Mouse (Mus musculus) intestine, postnatal 0 days (tissue): ENCODE measurements around the gene Gm49384. TPM values are rescaled to one million over a fixed set of nuclear protein-coding genes. Genes with fewer than 3 reads are reported as not detected.

Source experiments
- ATAC-seq: fragments of 200-750 bp; cut with Nextera tagmentation; 2 replicates; pipeline ENCODE4 v1.8.0; 2017; ENCODE audit warnings: mild to moderate bottlenecking, moderate TSS enrichment, moderate library complexity
- H3K27ac ChIP-seq: fragments of 300-500 bp; sonication (generic); 2 replicates; pipeline ENCODE4 v1.5.1; 2014; ENCODE audit warnings: mild to moderate bottlenecking, low read depth, low read length, moderate library complexity
- H3K27me3 ChIP-seq: fragments of 300-500 bp; sonication (generic); replicated peaks from 2 replicates; pipeline ENCODE4 v1.6.1; 2014; ENCODE audit warnings: low read length, mixed read lengths; ENCODE audit not compliant: control insufficient read depth, insufficient read depth
- H3K36me3 ChIP-seq: fragments of 300-500 bp; sonication (generic); 2 replicates; pipeline ENCODE4 v1.6.1; 2014; ENCODE audit warnings: mild to moderate bottlenecking, moderate library complexity; ENCODE audit not compliant: control insufficient read depth, insufficient read depth
- H3K4me1 ChIP-seq: fragments of 300-500 bp; sonication (generic); replicated peaks from 2 replicates; pipeline ENCODE4 v1.6.1; 2014; ENCODE audit warnings: antibody characterized with exemption, low read length, mixed read lengths; ENCODE audit not compliant: control insufficient read depth, insufficient read depth
- H3K4me2 ChIP-seq: fragments of 300-500 bp; sonication (generic); replicated peaks from 2 replicates; pipeline ENCODE4 v1.6.1; 2014; ENCODE audit warnings: low read depth, mild to moderate bottlenecking, moderate library complexity
- H3K4me3 ChIP-seq: fragments of 300-500 bp; sonication (generic); 2 replicates; pipeline ENCODE4 v1.5.1; 2014; ENCODE audit warnings: low read depth, low read length
- H3K9ac ChIP-seq: fragments of 300-500 bp; sonication (generic); 2 replicates; pipeline ENCODE4 v1.6.1; 2014; ENCODE audit warnings: mild to moderate bottlenecking, low read depth, low read length
- H3K9me3 ChIP-seq: fragments of 300-500 bp; sonication (generic); 2 replicates; pipeline ENCODE4 v1.6.1; 2016; ENCODE audit warnings: mixed run types; ENCODE audit not compliant: control insufficient read depth
- CTCF ChIP-seq: sonication (generic); IDR thresholded peaks from 2 replicates; pipeline ENCODE4 v1.5.1; 2016; ENCODE audit warnings: low read depth, mild to moderate bottlenecking, control low read depth, antibody characterized with exemption, moderate library complexity
- WGBS: fragments of 180-500 bp; shearing (Covaris S2); extraction: QIAGEN DNeasy Blood & Tissue Kit; methylation state at CpG from one replicate; pipeline ENCODE4 v1.1.7; 2014; 5-methylcytosine and 5-hydroxymethylcytosine counted together
- polyA plus RNA-seq: library from polyadenylated mRNA; unstranded; fragments of >200 nt; fragmentation: Nextera tagmentation; extraction: Ambion mirVana; gene quantifications from 2 replicates; pipeline ENCODE4 v1.2.1, GENCODE M21; 2015

The Gm49384 gene
- 9.1 and 9.5 TPM in 2 replicates for polyA plus RNA-seq

DNA sequence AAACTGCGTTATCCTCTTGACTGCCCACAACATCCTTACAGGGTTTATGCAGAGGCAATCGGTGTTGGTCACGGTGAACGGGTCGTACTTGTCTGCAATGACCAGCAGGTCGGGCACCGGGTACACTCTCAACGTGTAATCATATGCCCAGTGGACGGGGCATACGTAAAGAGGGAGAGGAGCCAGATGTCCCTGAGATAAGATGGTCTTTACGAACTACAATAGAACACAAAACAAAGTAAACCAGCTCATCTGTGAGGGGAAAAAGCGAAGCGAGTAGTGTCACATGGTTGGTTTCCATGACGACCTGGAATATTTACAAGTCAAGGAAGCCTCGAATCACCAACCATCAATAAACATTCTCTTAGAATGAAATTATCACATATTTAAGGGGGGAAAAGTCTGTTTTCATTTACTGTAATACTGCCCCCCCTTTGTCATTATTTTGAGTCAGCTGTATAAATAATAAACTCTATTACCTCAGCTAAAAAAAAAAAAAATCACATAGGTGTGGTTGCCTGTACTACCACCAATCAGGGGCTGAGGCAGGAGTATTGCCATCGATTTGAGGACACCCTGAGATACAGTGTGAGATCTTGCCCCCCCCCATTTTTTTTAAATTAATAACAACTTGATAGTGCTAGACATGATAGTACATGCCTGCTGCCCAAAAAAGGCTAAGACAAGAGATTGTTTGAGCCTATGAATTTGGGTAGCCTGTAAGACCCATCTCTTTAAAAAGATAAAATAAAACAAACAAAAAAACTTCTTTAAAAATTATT lies at the start of gene Gm49384:
Gene Gm49384 (minus strand): TSS at position 216 of the 782 bp plus-strand sequence.
- Histone ChIP-seq H3K9ac (no peak within 1 kb of the TSS), H3K4me1 (no peaks in the 10 kb centered on the region), H3K4me3 (no peak within 1 kb of the TSS), H3K27ac (no peak within 1 kb of the TSS), H3K27me3 (no peaks in the 10 kb centered on the region), H3K9me3 (no peaks in the 10 kb centered on the region), H3K4me2 (no peak within 1 kb of the TSS), H3K36me3 (peaks cover 20% of the 10 kb centered on the region; the same call in 1 of the 2 replicates)
- TF ChIP-seq CTCF = no peak
- 73% methylated on average over 16 of the region's 16 CpGs for WGBS
- no peak for ATAC-seq

GRCm38 (mm10) chr12:69253806-69254205 lies 49.7 kb upstream of the Gm49384 start:
- H3K4me3 ChIP-seq = no peak overlapping the region
- no peaks in the 10 kb centered on the region for H3K27me3 ChIP-seq
- no peak overlapping the region for H3K9ac ChIP-seq
- H3K4me2 ChIP-seq = no peak overlapping the region
- no peak for ATAC-seq
- H3K36me3 ChIP-seq = no peaks in the 10 kb centered on the region
- H3K9me3 ChIP-seq = no peaks in the 10 kb centered on the region
- 91% methylated on average over 1 of the region's 1 CpGs for WGBS
- H3K27ac ChIP-seq = no peak overlapping the region
- no peak for TF ChIP-seq CTCF
- H3K4me1 ChIP-seq = no peaks in the 10 kb centered on the region

GRCm38 (mm10) chr12:69250756-69251155 lies 46.7 kb upstream of the Gm49384 start:
- 76% methylated on average over 8 of the region's 8 CpGs for WGBS
- ATAC-seq = no peak
- H3K36me3 ChIP-seq = no peaks in the 10 kb centered on the region
- H3K4me2 ChIP-seq = no peak overlapping the region
- H3K4me1 ChIP-seq = no peaks in the 10 kb centered on the region
- H3K27me3 ChIP-seq = no peaks in the 10 kb centered on the region
- no peak for TF ChIP-seq CTCF
- H3K9me3 ChIP-seq = no peaks in the 10 kb centered on the region
- H3K27ac ChIP-seq = no peak overlapping the region
- no peak overlapping the region for H3K4me3 ChIP-seq
- no peak overlapping the region for H3K9ac ChIP-seq

GRCm38 (mm10) chr12:69249766-69250165 lies 45.7 kb upstream of the Gm49384 start:
- no peak for TF ChIP-seq CTCF
- no peak overlapping the region for H3K4me3 ChIP-seq
- 84% methylated on average over 4 of the region's 4 CpGs for WGBS
- no peak overlapping the region for H3K9ac ChIP-seq
- H3K4me1 ChIP-seq = no peaks in the 10 kb centered on the region
- no peak for ATAC-seq
- no peak overlapping the region for H3K4me2 ChIP-seq
- H3K27me3 ChIP-seq = no peaks in the 10 kb centered on the region
- no peaks in the 10 kb centered on the region for H3K36me3 ChIP-seq
- no peak overlapping the region for H3K27ac ChIP-seq
- no peaks in the 10 kb centered on the region for H3K9me3 ChIP-seq

DNA sequence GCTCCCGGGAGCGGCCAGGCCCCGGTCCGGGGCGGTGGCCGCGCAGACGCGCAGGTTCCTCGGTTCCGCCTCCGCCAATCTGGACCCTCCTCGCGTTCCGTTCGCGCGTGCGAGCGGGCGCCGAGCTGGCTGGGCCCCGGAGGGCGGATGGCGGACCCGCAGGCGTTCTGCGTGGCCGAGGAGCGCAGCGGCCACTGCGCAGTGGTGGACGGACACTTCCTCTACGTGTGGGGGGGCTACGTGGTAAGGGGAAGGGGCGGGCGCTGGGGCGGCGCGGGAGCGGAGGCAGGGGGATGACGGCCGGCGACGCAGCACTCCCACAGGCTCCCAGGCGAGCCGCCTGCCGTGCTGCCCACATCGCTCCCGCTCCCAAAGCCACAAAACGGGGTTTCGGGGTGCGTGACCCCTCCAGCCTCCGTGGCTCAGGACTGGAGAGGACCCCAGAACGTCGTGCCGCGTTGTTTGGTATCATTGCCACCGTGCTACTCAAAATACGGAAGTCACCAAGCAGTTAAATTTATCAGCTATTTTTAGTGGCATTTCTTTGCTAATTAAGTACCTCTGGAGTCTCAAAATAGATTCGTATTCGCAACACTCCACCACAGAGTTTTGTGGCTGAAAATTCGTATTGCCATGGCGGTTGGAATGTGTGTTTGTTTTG lies 37.8 kb upstream of the Gm49384 start:
- H3K27me3 ChIP-seq = no peaks in the 10 kb centered on the region
- under 1% methylated on average over 62 of the region's 64 CpGs for WGBS
- peak overlapping the region; percentile 92 for H3K4me2 ChIP-seq
- H3K9ac ChIP-seq = peak overlapping the region; percentile 77
- H3K4me1 ChIP-seq = no peaks in the 10 kb centered on the region
- no peak for TF ChIP-seq CTCF
- peak; percentile 79 for ATAC-seq
- H3K36me3 ChIP-seq = no peaks in the 10 kb centered on the region
- H3K4me3 ChIP-seq = peak overlapping the region; percentile 76
- peak overlapping the region; percentile 37 for H3K27ac ChIP-seq
- H3K9me3 ChIP-seq = no peaks in the 10 kb centered on the region

DNA sequence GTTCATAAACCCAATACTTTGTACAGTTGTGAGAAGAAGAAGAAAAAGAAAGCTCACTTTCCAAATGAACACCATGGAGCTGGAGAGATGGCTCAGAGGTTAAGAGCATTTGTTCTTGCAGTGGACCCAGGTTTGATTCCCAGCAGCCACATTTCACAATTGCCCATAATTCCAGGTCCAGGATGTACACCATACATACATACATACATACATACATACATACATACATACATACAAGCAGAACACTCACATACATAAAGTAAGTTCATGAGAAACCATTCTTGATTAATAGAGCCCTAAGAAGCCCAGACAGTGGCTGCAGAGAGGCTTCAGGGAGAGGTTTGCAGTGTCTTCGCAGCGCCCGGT lies 37.3 kb upstream of the Gm49384 start:
- H3K27ac ChIP-seq = peak overlapping the region; percentile 37
- WGBS = 0% methylated on average over 3 of the region's 3 CpGs
- no peaks in the 10 kb centered on the region for H3K4me1 ChIP-seq
- H3K9ac ChIP-seq = peak overlapping the region; percentile 77
- no peaks in the 10 kb centered on the region for H3K27me3 ChIP-seq
- TF ChIP-seq CTCF = no peak
- no peaks in the 10 kb centered on the region for H3K9me3 ChIP-seq
- no peaks in the 10 kb centered on the region for H3K36me3 ChIP-seq
- peak overlapping the region; percentile 92 for H3K4me2 ChIP-seq
- H3K4me3 ChIP-seq = peak overlapping the region; percentile 76
- peak; percentile 17; the same call in 1 of the 2 replicates for ATAC-seq
